Mouse (Mus musculus) bone marrow macrophage, adult 2 months (primary cell): Measurements from ENCODE around the gene Neu1. TPM values are rescaled to one million over a fixed set of nuclear protein-coding genes. Genes with fewer than 3 reads are reported as not detected.

ENCODE experiments used
- H3K27ac ChIP-seq: 2 replicates; pipeline ENCODE4 v1.5.1; 2012; ENCODE audit warnings: low read depth, low read length; ENCODE audit not compliant: insufficient read depth
- H3K4me1 ChIP-seq: 2 replicates; pipeline ENCODE4 v1.6.1; 2012; ENCODE audit warnings: low read length; ENCODE audit not compliant: control insufficient read depth, insufficient read depth
- H3K4me3 ChIP-seq: 2 replicates; pipeline ENCODE4 v1.5.1; 2012; ENCODE audit warnings: mild to moderate bottlenecking, low read length, moderate library complexity; ENCODE audit not compliant: insufficient read depth
- CTCF ChIP-seq: IDR thresholded peaks from 2 replicates; pipeline ENCODE4 v1.5.1; 2012; ENCODE audit warnings: low read depth, mild to moderate bottlenecking, low read length, moderate library complexity
- POLR2A ChIP-seq: IDR thresholded peaks from 2 replicates; pipeline ENCODE4 v1.6.1; 2012; ENCODE audit warnings: mild to moderate bottlenecking, low read depth, low read length, borderline replicate concordance
- polyA plus RNA-seq: library from polyadenylated mRNA; stranded (reverse); fragments of >200 nt; gene quantifications from 2 replicates; pipeline ENCODE4 v1.2.4, GENCODE M21; 2012; ENCODE audit not compliant: missing spikeins, insufficient read depth, insufficient read length

The Neu1 gene
- polyA plus RNA-seq, 1 experiment = 73.6 TPM

GRCm38 (mm10) chr17:34928841-34929240, 2.2 kb upstream of the Neu1 start:
- H3K27ac ChIP-seq = no peak overlapping the region
- no peak overlapping the region for H3K4me3 ChIP-seq
- H3K4me1 ChIP-seq = peaks cover 22% of the 10 kb centered on the region
- no peak for TF ChIP-seq CTCF
- TF ChIP-seq POLR2A = no peak

- TF ChIP-seq CTCF = no peak
- TF ChIP-seq POLR2A = no peak
- H3K4me3 ChIP-seq = peak overlapping the region; percentile 88
- peaks cover 32% of the 10 kb centered on the region for H3K4me1 ChIP-seq
- peak overlapping the region; percentile 62 for H3K27ac ChIP-seq
Observed at GRCm38 (mm10) chr17:34931735-34932098, 664 bp downstream of the Neu1 start.

- Histone ChIP-seq H3K4me1 (peaks cover 34% of the 10 kb centered on the region), H3K27ac (no peak overlapping the region), H3K4me3 (peak overlapping the region; percentile 88)
- TF ChIP-seq POLR2A (no peak), CTCF (no peak)
Observed at GRCm38 (mm10) chr17:34932287-34932686, 1.2 kb downstream of the Neu1 start.

DNA sequence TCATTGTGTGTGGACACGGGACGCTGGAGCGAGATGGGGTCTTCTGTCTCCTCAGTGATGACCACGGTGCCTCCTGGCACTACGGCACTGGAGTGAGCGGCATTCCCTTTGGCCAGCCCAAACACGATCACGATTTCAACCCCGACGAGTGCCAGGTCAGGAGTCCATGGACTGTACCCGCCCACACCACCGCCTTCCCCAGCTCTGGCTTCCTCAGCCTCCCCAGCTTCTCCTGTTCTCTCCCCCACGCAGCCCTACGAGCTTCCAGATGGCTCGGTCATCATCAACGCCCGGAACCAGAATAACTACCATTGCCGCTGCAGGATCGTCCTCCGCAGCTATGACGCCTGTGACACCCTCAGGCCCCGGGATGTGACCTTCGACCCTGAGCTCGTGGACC, 3.0 kb downstream of the Neu1 start:
- H3K27ac ChIP-seq = no peak overlapping the region
- peaks cover 44% of the 10 kb centered on the region for H3K4me1 ChIP-seq
- TF ChIP-seq POLR2A (no peak), CTCF (no peak)
- no peak overlapping the region for H3K4me3 ChIP-seq

GRCm38 (mm10) chr17:34934830-34935229, 3.8 kb downstream of the Neu1 start:
- H3K4me1 ChIP-seq = peaks cover 46% of the 10 kb centered on the region
- no peak for TF ChIP-seq POLR2A
- TF ChIP-seq CTCF = no peak
- peak overlapping the region; percentile 37 for H3K27ac ChIP-seq
- H3K4me3 ChIP-seq = peak overlapping the region; percentile 36

DNA sequence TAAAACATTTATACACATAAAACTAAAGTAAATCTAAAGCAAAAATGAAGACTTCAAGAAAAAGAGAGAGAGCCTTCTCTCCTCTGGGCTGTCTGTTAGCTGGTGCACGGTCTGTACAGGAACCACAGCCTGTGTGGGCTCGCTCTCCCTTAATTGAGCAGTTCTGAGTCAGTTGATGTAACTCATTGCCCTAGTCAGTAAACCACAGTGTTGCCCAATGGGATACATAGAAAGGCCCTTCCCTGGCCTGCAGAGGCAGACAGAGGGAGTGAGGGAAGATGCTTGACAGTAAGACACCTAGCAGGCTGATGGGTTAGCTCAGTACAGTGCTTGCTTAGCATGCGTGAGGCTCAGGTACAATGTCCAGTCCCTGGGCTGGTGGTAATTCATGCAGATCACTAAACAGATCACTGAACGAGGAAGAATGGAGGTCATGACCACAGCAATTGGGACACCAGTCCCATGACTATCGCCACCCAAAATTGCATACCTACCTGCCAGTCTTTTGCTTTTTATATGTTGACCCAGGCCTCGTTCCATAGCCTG, 7.0 kb downstream of the Neu1 start:
- Histone ChIP-seq H3K27ac (no peak overlapping the region), H3K4me3 (no peak overlapping the region), H3K4me1 (peaks cover 38% of the 10 kb centered on the region)
- no peak for TF ChIP-seq POLR2A
- no peak for TF ChIP-seq CTCF

DNA sequence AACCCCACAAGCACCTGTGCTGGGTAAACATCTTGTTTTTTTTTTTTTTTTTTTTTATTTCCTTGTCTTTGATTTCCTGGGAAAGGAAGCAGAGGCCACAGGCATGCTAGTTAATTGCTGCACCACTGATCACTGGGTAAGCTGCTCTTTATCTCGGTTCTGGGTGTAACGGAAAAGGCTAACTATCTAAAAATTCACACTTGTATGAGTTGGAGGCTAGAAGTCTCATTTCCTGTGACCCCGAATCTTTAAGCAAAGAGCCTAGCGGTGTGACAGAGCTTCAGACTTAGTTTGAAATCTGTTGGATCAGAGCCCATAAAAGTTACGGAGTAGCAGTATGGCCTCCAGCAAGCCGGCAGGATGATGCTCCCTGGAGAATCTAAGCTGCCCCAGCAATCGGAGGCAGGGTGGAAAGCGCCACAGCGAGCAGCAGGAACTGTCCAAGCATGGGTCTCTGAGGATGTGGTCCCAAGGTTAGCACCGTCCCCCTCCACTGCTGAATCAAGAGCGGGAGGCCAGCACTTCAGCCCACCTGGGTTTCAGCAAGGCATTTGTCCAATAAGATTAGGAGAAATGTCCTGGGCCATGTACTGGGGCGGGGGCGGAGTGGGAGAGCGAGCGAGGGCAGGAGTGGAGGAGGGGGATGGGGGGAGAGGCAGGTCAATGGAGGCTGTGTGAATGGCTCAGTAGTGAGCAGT, 10.4 kb downstream of the Neu1 start:
- TF ChIP-seq CTCF (no peak), POLR2A (no peak)
- Histone ChIP-seq H3K4me1 (peaks cover 16% of the 10 kb centered on the region), H3K27ac (no peak overlapping the region), H3K4me3 (no peak overlapping the region)

DNA sequence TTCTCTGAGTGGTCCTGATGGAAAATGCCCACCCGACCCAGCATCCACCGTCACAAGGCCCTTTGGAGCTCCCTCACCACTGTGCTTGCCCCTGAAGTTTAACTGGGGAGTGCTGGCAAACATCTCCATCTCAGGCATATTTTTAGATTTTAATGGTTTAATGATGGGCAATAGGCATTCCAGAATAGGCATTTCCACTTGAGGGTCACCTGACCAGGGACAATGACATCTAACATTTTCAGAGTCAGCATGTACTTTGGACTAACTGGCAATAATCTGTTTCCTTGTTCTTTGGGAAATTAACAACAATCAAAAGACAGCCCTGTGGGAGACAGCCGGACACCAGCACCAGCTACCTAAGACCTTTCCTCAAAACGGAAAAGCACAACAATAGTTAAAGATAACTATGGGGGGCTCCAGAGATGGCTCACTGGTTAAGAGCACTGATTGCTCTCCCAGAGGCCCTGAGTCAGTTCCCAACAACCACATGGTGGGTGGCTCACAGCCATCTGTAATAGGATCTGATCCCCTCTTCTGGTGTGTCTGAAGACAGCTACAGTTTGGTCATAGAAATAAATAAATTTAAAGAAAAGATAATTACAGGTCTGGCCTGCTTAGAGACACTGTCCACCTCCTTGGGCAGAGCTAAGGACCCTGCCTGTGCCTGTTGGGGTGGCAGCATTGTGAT, 12.2 kb downstream of the Neu1 start:
- no peak overlapping the region for H3K27ac ChIP-seq

DNA sequence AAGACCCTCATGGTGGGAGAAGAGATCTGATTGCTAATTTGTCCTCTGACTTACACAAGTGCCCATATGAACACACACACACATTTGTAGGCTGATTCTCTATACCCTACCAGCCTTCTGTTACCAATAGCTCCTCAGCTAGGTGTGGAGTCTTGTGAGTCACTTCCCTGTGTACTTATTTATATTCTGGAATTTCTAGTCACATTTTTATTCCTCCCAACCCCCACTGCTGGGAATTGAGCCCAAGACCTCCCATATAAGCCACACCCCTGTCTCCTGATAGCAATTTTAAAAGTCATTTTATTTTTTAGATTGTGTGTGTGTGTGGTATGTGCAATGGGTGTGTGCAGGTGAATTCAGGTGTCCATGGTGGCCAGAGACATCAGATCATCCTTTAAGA, 13.3 kb downstream of the Neu1 start:
- TF ChIP-seq CTCF = no peak
- no peak for TF ChIP-seq POLR2A
- H3K4me1 ChIP-seq = peaks cover 5% of the 10 kb centered on the region
- H3K4me3 ChIP-seq = no peak overlapping the region
- H3K27ac ChIP-seq = no peak overlapping the region

More for the DNA sequence above, 12.2 kb downstream of the Neu1 start:
- Histone ChIP-seq H3K4me3 (no peak overlapping the region), H3K4me1 (peaks cover 9% of the 10 kb centered on the region)
- no peak for TF ChIP-seq POLR2A
- no peak for TF ChIP-seq CTCF
